Mouse (Mus musculus) megakaryocyte, embryonic 14.5 days (primary cell): ENCODE results near the gene Intu.

Experiments used
- FLI1 ChIP-seq: IDR thresholded peaks from 2 replicates; pipeline ENCODE4 v1.6.1; 2012; ENCODE audit warnings: low read length, inconsistent platforms, mixed read lengths
- GATA1 ChIP-seq: IDR thresholded peaks from 3 replicates; pipeline ENCODE4 v1.6.1; 2012; ENCODE audit warnings: mixed read lengths, low read length, inconsistent platforms, borderline replicate concordance

DNA sequence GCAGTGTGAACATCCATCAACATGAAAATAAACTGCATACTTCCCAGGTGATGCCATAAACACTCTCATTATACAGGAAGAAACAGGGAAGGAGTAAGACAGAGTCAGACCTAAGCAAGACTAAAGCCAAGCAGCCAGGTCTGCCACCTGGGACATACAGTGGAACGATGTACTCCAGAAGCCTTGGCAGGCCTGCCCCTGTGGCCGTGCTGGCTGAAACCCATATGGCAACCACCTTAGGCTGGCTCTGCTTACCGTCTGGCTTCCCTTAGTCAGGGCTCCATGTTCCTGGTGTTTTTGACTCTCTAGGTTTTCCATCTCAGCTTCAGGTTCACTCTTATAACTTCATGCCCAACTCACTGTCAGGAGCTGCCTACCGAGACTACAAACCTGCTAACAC, 135.0 kb downstream of the Intu start:
- TF ChIP-seq FLI1 = no peak
- TF ChIP-seq GATA1 = no peak
